Mouse (Mus musculus) liver, embryonic 14.5 days (tissue): Measurements from ENCODE around the gene Bri3. TPM values are rescaled to one million over a fixed set of nuclear protein-coding genes. Genes with fewer than 3 reads are reported as not detected.

Experiments
- ATAC-seq: fragments of 200-750 bp; cut with Nextera tagmentation; 2 replicates; pipeline ENCODE4 v1.8.0; 2017; ENCODE audit warnings: moderate number of reproducible peaks, mild to moderate bottlenecking, moderate library complexity; ENCODE audit not compliant: insufficient read depth
- DNase-seq, 3 experiments: peaks; one replicate each; pipeline ENCODE4 v3.0.0-alpha.2; 2012 to 2013; ENCODE audit warnings: low read depth in 3 of 3, low spot score in 3 of 3
- H3K27ac ChIP-seq: fragments of 300-500 bp; sonication (generic); 2 replicates; pipeline ENCODE4 v1.5.1; 2014; ENCODE audit warnings: moderate library complexity, mild to moderate bottlenecking, control low read depth, inconsistent platforms
- H3K27me3 ChIP-seq: fragments of 300-500 bp; sonication (generic); 2 replicates; pipeline ENCODE4 v1.6.1; 2014; ENCODE audit warnings: mild to moderate bottlenecking, low read length, moderate library complexity; ENCODE audit not compliant: control insufficient read depth, insufficient read depth
- H3K36me3 ChIP-seq: fragments of 300-500 bp; sonication (generic); replicated peaks from 2 replicates; pipeline ENCODE4 v1.6.1; 2014; ENCODE audit warnings: low read depth; ENCODE audit not compliant: control insufficient read depth, insufficient read depth
- H3K4me1 ChIP-seq, 2 experiments: fragments of 200-500 bp in 1 of 2; fragments of 300-500 bp in 1 of 2; sonication (generic) in 1 of 2; replicated peaks; 2 replicates each; pipeline ENCODE4 v1.6.1; 2012 to 2014; ENCODE audit warnings: antibody characterized with exemption in 1 of 2, inconsistent platforms in 1 of 2, low read length in 1 of 2; ENCODE audit not compliant: control insufficient read depth in 2 of 2, insufficient read depth in 2 of 2
- H3K4me2 ChIP-seq: fragments of 300-500 bp; sonication (generic); 2 replicates; pipeline ENCODE4 v1.6.1; 2014; ENCODE audit warnings: low read depth, mild to moderate bottlenecking, control low read depth, moderate library complexity
- H3K4me3 ChIP-seq, 2 experiments: fragments of 200-500 bp in 1 of 2; fragments of 300-500 bp in 1 of 2; sonication (generic) in 1 of 2; 2 replicates each; pipeline ENCODE4 v1.5.1; 2012 to 2014; ENCODE audit warnings: low read depth in 2 of 2, low read length in 2 of 2, mild to moderate bottlenecking in 2 of 2, control low read depth in 1 of 2, inconsistent platforms in 1 of 2, moderate library complexity in 1 of 2; ENCODE audit not compliant: insufficient read depth in 1 of 2
- H3K9ac ChIP-seq: fragments of 300-500 bp; sonication (generic); replicated peaks from 2 replicates; pipeline ENCODE4 v1.6.1; 2014; ENCODE audit warnings: mild to moderate bottlenecking, control low read depth, moderate library complexity
- H3K9me3 ChIP-seq: fragments of 300-500 bp; sonication (generic); 2 replicates; pipeline ENCODE4 v1.6.1; 2016; ENCODE audit warnings: low read length, mixed read lengths; ENCODE audit not compliant: control insufficient read depth
- CTCF ChIP-seq: IDR thresholded peaks from 2 replicates; pipeline ENCODE4 v1.5.1; 2016; ENCODE audit warnings: antibody characterized with exemption, low read depth, control low read depth
- EP300 ChIP-seq: IDR thresholded peaks from 2 replicates; pipeline ENCODE4 v1.6.1; 2016; ENCODE audit warnings: antibody characterized with exemption, low read depth
- WGBS: fragments of 180-500 bp; shearing (Covaris S2); extraction: QIAGEN DNeasy Blood & Tissue Kit; methylation state at CpG from one replicate; pipeline ENCODE4 v1.1.7; 2014; ENCODE audit not compliant: insufficient replicate concordance; 5-methylcytosine and 5-hydroxymethylcytosine counted together
- polyA plus RNA-seq, 2 experiments: library from polyadenylated mRNA; depleted of rRNA in 1 of 2; stranded (reverse) in 1 of 2; unstranded in 1 of 2; fragments of >200 nt; fragmentation: Nextera tagmentation in 1 of 2; extraction: Ambion mirVana in 1 of 2; gene quantifications; 2 replicates each; pipeline versions ENCODE4 v1.2.1 to v1.2.3; 2012 to 2014

The Bri3 gene
- polyA plus RNA-seq, 2 experiments = 12.1 to 15.9 TPM

- Histone ChIP-seq H3K9me3 (no peaks in the 10 kb centered on the region), H3K27me3 (no peaks in the 10 kb centered on the region), H3K4me3 (no peak overlapping the region), H3K27ac (no peak overlapping the region), H3K4me2 (no peak overlapping the region), H3K36me3 (no peaks in the 10 kb centered on the region), H3K4me1 (no peaks in the 10 kb centered on the region), H3K9ac (no peak overlapping the region)
- no peak for ATAC-seq
- TF ChIP-seq EP300 (no peak), CTCF (no peak)
- WGBS = 82% methylated on average over 12 of the region's 12 CpGs
- no peak for DNase-seq
Measured at GRCm38 (mm10) chr5:144418456-144418855, 174.2 kb downstream of the Bri3 start.

DNA sequence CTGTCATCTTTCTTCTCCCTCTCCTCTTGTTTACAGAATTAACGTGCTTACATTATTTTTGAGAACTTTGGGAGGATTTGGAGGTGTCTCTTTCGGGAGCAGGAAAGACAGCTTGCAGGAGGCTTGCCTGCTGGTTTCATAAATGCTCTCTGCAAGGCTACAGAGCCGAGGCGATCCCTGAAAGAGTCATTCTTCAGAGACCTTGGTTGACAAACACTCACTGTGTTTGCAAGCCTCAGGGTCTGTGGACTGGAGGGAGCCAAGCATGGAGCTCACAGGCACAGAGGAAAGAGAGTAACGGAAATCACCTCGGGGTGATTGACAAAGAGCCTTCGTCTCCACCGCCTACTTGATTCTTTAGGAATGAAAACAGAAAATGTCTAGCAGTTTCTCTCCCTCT, 175.8 kb downstream of the Bri3 start:
- H3K4me3 ChIP-seq = no peak overlapping the region
- ATAC-seq (no peak), DNase-seq (no peak)
- no peaks in the 10 kb centered on the region for H3K27me3 ChIP-seq
- H3K36me3 ChIP-seq = no peaks in the 10 kb centered on the region
- no peak overlapping the region for H3K27ac ChIP-seq
- no peaks in the 10 kb centered on the region for H3K4me1 ChIP-seq
- TF ChIP-seq EP300 (no peak), CTCF (no peak)
- H3K9me3 ChIP-seq = no peaks in the 10 kb centered on the region
- H3K9ac ChIP-seq = no peak overlapping the region
- 64% methylated on average over 8 of the region's 8 CpGs for WGBS
- H3K4me2 ChIP-seq = no peak overlapping the region

- Histone ChIP-seq H3K27me3 (no peaks in the 10 kb centered on the region), H3K4me1 (no peaks in the 10 kb centered on the region), H3K9me3 (no peaks in the 10 kb centered on the region), H3K4me2 (no peak overlapping the region), H3K27ac (no peak overlapping the region), H3K36me3 (no peaks in the 10 kb centered on the region), H3K9ac (no peak overlapping the region), H3K4me3 (no peak overlapping the region)
- DNase-seq (no peak), ATAC-seq (no peak)
- TF ChIP-seq CTCF (no peak), EP300 (no peak)
- WGBS = 53% methylated on average over 3 of the region's 3 CpGs
Measured at GRCm38 (mm10) chr5:144426697-144427096, 182.5 kb downstream of the Bri3 start.

DNA sequence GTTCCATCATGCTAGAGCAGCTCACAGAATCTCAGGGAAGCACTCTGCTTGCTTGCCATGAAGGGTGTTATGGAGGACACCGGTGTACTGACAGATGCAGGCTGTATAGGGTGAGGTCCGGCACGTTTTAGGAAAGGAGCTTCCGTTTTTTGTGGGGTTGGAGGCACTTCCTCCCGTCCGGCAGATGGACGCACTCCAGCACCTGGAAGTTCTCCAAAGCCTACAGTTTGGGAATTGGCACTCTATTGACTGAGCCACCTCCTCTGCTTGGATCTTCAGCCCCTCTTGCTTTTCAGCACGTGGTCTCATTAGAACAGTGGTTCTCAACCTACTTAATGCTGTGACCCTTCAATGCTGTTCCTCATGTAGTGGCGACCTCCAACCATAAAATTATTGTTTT, 183.6 kb downstream of the Bri3 start:
- Histone ChIP-seq H3K9me3 (no peaks in the 10 kb centered on the region), H3K4me1 (no peaks in the 10 kb centered on the region), H3K36me3 (no peaks in the 10 kb centered on the region), H3K4me2 (no peak overlapping the region), H3K9ac (no peak overlapping the region), H3K4me3 (no peak overlapping the region), H3K27ac (no peak overlapping the region), H3K27me3 (no peaks in the 10 kb centered on the region)
- ATAC-seq = no peak
- WGBS = 65% methylated on average over 9 of the region's 9 CpGs
- no peak for DNase-seq
- TF ChIP-seq EP300 (no peak), CTCF (no peak)

GRCm38 (mm10) chr5:144431481-144431880, 187.2 kb downstream of the Bri3 start:
- no peak overlapping the region for H3K27ac ChIP-seq
- H3K27me3 ChIP-seq = no peaks in the 10 kb centered on the region
- no peak for ATAC-seq
- H3K4me1 ChIP-seq = no peaks in the 10 kb centered on the region
- 72% methylated on average over 6 of the region's 6 CpGs for WGBS
- no peaks in the 10 kb centered on the region for H3K36me3 ChIP-seq
- no peaks in the 10 kb centered on the region for H3K9me3 ChIP-seq
- no peak overlapping the region for H3K4me2 ChIP-seq
- no peak for DNase-seq
- no peak overlapping the region for H3K4me3 ChIP-seq
- TF ChIP-seq EP300 = no peak
- no peak for TF ChIP-seq CTCF
- H3K9ac ChIP-seq = no peak overlapping the region
